Mouse (Mus musculus) C2C12 (cell line): ENCODE data around the gene Dynll2.

ENCODE experiments used
- CEBPB ChIP-seq: IDR thresholded peaks from one replicate; pipeline ENCODE4 v1.6.1; 2011; ENCODE audit warnings: low read depth, mild to moderate bottlenecking, control low read depth, moderate library complexity
- CTCF ChIP-seq: IDR thresholded peaks from one replicate; pipeline ENCODE4 v1.5.1; 2011; ENCODE audit not compliant: control insufficient read depth, insufficient read depth, insufficient read length
- MAX ChIP-seq: IDR thresholded peaks from one replicate; pipeline ENCODE4 v1.6.1; 2011; ENCODE audit warnings: mild to moderate bottlenecking, control low read depth
- MYOD1 ChIP-seq: IDR thresholded peaks from one replicate; pipeline ENCODE4 v1.6.1; 2011; ENCODE audit warnings: low read depth; ENCODE audit not compliant: control insufficient read depth, insufficient read length
- MYOG ChIP-seq: IDR thresholded peaks from one replicate; pipeline ENCODE4 v1.6.1; 2011; ENCODE audit not compliant: control insufficient read depth, insufficient read length; ENCODE audit errors: extremely low read depth
- USF1 ChIP-seq: IDR thresholded peaks from one replicate; pipeline ENCODE4 v1.6.1; 2011; ENCODE audit warnings: low read depth, mild to moderate bottlenecking, control low read depth, moderate library complexity

- TF ChIP-seq CTCF (no peak), MAX (no peak), CEBPB (no peak), MYOG (no peak), USF1 (no peak), MYOD1 (no peak)
These were observed 43.5 kb upstream of the Dynll2 start for GRCm38 (mm10) chr11:88030836-88031235.
